Mouse (Mus musculus) bone marrow macrophage, adult 2 months (primary cell): ENCODE data around the gene Itsn1.

Experiments used
- CTCF ChIP-seq: IDR thresholded peaks from 2 replicates; pipeline ENCODE4 v1.5.1; 2012; ENCODE audit warnings: low read depth, mild to moderate bottlenecking, low read length, moderate library complexity
- POLR2A ChIP-seq: IDR thresholded peaks from 2 replicates; pipeline ENCODE4 v1.6.1; 2012; ENCODE audit warnings: mild to moderate bottlenecking, low read depth, low read length, borderline replicate concordance

DNA sequence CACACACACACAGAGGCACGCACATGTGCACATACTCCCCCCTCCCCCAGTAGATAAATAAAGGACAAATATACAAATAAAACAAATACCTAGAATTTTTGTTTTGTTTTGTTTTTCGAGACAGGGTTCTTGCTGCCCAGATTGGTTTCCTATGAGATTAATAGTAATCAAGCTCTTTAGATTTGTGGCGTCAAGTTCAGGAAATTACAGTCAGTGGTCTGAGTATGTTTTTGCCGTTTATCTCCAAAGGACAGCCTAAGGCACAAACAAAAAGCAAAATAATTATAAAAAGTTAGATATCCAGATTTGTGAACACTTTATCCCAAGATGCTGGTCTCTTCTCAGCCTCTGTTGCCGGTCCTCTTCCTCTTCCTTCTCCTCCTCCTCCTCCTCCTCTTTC lies 104.0 kb downstream of the Itsn1 start:
- no peak for TF ChIP-seq POLR2A
- no peak for TF ChIP-seq CTCF
